Mouse (Mus musculus): ENCODE measurements around the gene 1700028J19Rik. TPM values are rescaled to one million over a fixed set of nuclear protein-coding genes. Genes with fewer than 3 reads are reported as not detected.
"Not testable (repeated sequence)": the region's sequence is repeated elsewhere in the genome, so short reads cannot be mapped to it uniquely, and the experiment has no call there.

1700028J19Rik gene
- total and polyA plus RNA-seq, 3 experiments, result 0.62 to 1.2 TPM; not detected in 1

DNA sequence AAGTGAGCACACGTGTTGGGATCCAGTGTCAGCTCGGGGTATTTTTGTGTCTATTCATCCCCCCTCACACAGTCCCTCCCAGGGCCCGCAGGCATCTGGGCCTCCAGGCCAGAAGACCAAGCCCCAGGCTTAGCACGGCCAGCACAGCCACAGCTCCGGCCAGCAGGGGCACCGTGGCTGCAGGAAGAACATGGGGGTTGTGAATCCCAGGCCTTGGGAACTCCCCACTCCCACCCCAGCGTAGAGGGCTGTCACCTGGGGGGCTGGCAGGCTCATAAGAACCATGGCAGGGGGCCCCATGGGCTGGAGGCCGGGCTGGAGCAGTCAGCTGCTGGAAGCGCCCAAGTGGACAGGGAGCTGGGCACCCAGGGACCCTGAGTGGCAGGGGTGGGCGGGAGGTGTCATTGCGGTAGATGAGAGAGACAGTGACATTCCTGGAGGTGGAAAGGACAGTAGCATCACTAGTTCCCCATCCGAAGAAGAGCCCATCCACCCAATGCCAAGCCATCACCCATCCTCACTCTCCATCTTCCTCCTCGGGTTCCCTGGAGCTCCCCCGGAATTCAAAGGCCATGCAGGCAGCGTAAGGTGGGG, 6.6 kb upstream of the 1700028J19Rik start:
- Histone ChIP-seq H3K9me3 (replicated peaks; ENCODE audit: insufficient read depth, low read length) (no peaks in the 10 kb centered on the region), H3K4me1 (ENCODE audit: control insufficient read depth in 1 of 2, insufficient read depth in 2 of 2, low read length in 2 of 2) (0 out of 4 replicates have a peak, but pooled peaks cover 0 to 5% of the 10 kb centered on the region in 2 experiments), H3K27ac (ENCODE audit: control insufficient read depth, low read depth, low read length) (no peak overlapping the region), H3K79me2 (ENCODE audit: control insufficient read depth, insufficient read depth, low read length, poor library complexity) (peaks cover 8% of the 10 kb centered on the region), H3K36me3 (ENCODE audit: control insufficient read depth in 1 of 2, insufficient read depth in 2 of 2, low read length in 2 of 2) (peaks cover 10 to 11% of the 10 kb centered on the region in 2 experiments), H3K27me3 (ENCODE audit: control insufficient read depth in 1 of 2, insufficient read depth in 2 of 2, low read length in 2 of 2) (no peaks in the 10 kb centered on the region), H3K9ac (ENCODE audit: control insufficient read depth, low read depth, low read length, poor library complexity, severe bottlenecking) (no peak overlapping the region), H3K4me3 (ENCODE audit: control insufficient read depth in 1 of 2, insufficient read depth in 1 of 2, low read depth in 2 of 2, low read length in 2 of 2) (no peak overlapping the region)
- DNase-seq (ENCODE audit: low read depth, low spot score), result peak; percentile 55
- peak; percentile 85; the same call in 1 of the 2 replicates for TF ChIP-seq POLR2AphosphoS2 (IDR thresholded peaks at IDR 0.05; ENCODE audit: low read length)
- peak in 1 of 2 experiments; percentile 4; a peak in 1 of 4 replicates for TF ChIP-seq EP300 (IDR thresholded peaks at IDR 0.05; ENCODE audit: low read depth in 1 of 2, low read length in 2 of 2)
- no peak; the same call in 1 of the 2 replicates for TF ChIP-seq SMC3 (IDR thresholded peaks at IDR 0.05; ENCODE audit: low read depth, low read length)
- peak in 1 of 3 experiments; percentile 10; a peak in 2 of 6 replicates for TF ChIP-seq CTCF (IDR thresholded peaks at IDR 0.05 in 2 of 3, conservative IDR thresholded peaks at IDR 0.05 in 1 of 3; ENCODE audit: control insufficient read depth in 1 of 3, insufficient read depth in 1 of 3, low read depth in 2 of 3, low read length in 3 of 3, poor library complexity in 1 of 3, severe bottlenecking in 1 of 3)
- TF ChIP-seq POLR2A (IDR thresholded peaks at IDR 0.05; ENCODE audit: control insufficient read depth in 1 of 2, insufficient read depth in 1 of 2, low read depth in 1 of 2, low read length in 2 of 2, poor library complexity in 1 of 2), result peak; percentile 49 to 71; a peak in 2 of 4 replicates

DNA sequence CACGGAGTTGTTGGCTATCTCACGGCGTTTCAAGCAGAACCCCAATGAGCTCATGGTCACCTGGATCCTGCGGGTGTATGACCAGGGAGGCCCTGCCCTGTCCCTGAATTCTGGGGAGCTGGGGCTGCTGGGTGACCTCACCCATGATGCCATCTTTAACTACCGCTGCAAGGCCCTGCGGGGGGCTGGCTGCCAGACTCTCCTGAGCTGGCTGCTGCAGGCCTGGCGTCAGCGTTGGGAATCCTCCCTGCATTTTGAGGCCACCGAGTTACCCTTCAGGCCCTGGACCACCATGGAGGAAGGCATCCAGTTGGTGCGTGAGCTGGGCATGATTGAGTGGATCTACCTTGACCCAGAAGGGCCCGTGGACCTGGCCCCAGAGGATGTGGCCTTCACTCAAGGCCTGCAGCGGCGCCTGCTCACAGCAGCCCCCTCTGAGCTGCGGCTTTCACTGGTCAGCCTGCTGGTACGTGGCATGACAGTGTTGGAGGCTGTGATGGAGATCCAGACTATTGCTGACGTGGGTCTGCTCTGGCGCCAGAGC, 4.3 kb upstream of the 1700028J19Rik start:
- not testable (repeated sequence) for H3K9ac ChIP-seq (ENCODE audit: control insufficient read depth, low read depth, low read length, poor library complexity, severe bottlenecking); H3K27ac ChIP-seq (ENCODE audit: control insufficient read depth, low read depth, low read length); H3K4me1 ChIP-seq (ENCODE audit: control insufficient read depth in 1 of 2, insufficient read depth in 2 of 2, low read length in 2 of 2); H3K27me3 ChIP-seq (ENCODE audit: control insufficient read depth in 1 of 2, insufficient read depth in 2 of 2, low read length in 2 of 2); H3K9me3 ChIP-seq (replicated peaks; ENCODE audit: insufficient read depth, low read length); H3K4me3 ChIP-seq (ENCODE audit: control insufficient read depth in 1 of 2, insufficient read depth in 1 of 2, low read depth in 2 of 2, low read length in 2 of 2); DNase-seq (ENCODE audit: low read depth, low spot score)
- Histone ChIP-seq H3K36me3 (ENCODE audit: control insufficient read depth in 1 of 2, insufficient read depth in 2 of 2, low read length in 2 of 2) (peaks cover 12 to 15% of the 10 kb centered on the region in 2 experiments), H3K79me2 (ENCODE audit: control insufficient read depth, insufficient read depth, low read length, poor library complexity) (peaks cover 26% of the 10 kb centered on the region)
- peak in 1 of 2 experiments; percentile 28; a peak in 1 of 4 replicates for TF ChIP-seq POLR2A (IDR thresholded peaks at IDR 0.05; ENCODE audit: control insufficient read depth in 1 of 2, insufficient read depth in 1 of 2, low read depth in 1 of 2, low read length in 2 of 2, poor library complexity in 1 of 2)

DNA sequence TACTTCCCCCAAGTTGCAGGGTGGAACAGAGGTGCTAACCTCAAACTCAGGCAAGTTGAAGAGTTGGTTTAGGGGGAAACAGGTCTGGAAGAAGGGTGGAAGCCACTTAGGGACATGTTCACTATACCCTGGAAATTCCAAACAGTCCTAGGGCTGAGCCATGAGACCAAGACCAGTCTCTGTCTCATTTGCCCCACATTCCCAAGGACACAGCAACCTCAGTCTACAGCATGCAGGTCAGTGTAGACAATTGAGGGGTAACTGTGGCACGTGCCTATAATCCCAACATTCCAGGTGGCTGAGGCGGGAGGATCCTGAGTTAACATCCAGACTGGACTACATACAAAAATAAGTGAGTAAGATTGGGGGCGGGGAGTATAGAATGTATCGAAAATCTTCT, 2.8 kb upstream of the 1700028J19Rik start:
- H3K9ac ChIP-seq (ENCODE audit: control insufficient read depth, low read depth, low read length, poor library complexity, severe bottlenecking), result no peak overlapping the region
- peaks cover 12 to 15% of the 10 kb centered on the region in 2 experiments for H3K36me3 ChIP-seq (ENCODE audit: control insufficient read depth in 1 of 2, insufficient read depth in 2 of 2, low read length in 2 of 2)
- H3K27ac ChIP-seq (ENCODE audit: control insufficient read depth, low read depth, low read length), result no peak overlapping the region
- H3K9me3 ChIP-seq (replicated peaks; ENCODE audit: insufficient read depth, low read length), result no peaks in the 10 kb centered on the region
- TF ChIP-seq POLR2A (IDR thresholded peaks at IDR 0.05; ENCODE audit: control insufficient read depth in 1 of 2, insufficient read depth in 1 of 2, low read depth in 1 of 2, low read length in 2 of 2, poor library complexity in 1 of 2) (peak in 1 of 2 experiments; percentile 45; a peak in 2 of 4 replicates), HCFC1 (IDR thresholded peaks at IDR 0.05; ENCODE audit: low read depth, low read length) (no peak), KAT2A (conservative IDR thresholded peaks at IDR 0.05; ENCODE audit: low read depth, low read length) (no peak)
- peaks cover 27% of the 10 kb centered on the region for H3K79me2 ChIP-seq (ENCODE audit: control insufficient read depth, insufficient read depth, low read length, poor library complexity)
- no peak overlapping the region for H3K4me3 ChIP-seq (ENCODE audit: control insufficient read depth in 1 of 2, insufficient read depth in 1 of 2, low read depth in 2 of 2, low read length in 2 of 2)
- peaks cover 0 to 15% of the 10 kb centered on the region in 2 experiments; a peak in 2 of 4 replicates for H3K4me1 ChIP-seq (ENCODE audit: control insufficient read depth in 1 of 2, insufficient read depth in 2 of 2, low read length in 2 of 2)
- DNase-seq (ENCODE audit: low read depth, low spot score), result no peak
- no peaks in the 10 kb centered on the region for H3K27me3 ChIP-seq (ENCODE audit: control insufficient read depth in 1 of 2, insufficient read depth in 2 of 2, low read length in 2 of 2)

Measured in MEL (cell line).